Mouse (Mus musculus) monocyte, adult 59 days (primary cell): ENCODE data around the gene Clp1. TPM values are rescaled to one million over a fixed set of nuclear protein-coding genes. Genes with fewer than 3 reads are reported as not detected.

ENCODE experiments used
- total RNA-seq, 2 experiments: library from RNA; stranded (reverse); gene quantifications; one replicate each; pipeline ENCODE4 v1.2.4; 2023

Gene Clp1
- total RNA-seq: 10 to 100 TPM; 12.3 to 14.4 TPM

GRCm38 (mm10) chr2:84727172-84727858 is at the start of gene Clp1:
Gene Clp1, minus strand, starts transcription at chr2:84727350.

GRCm38 (mm10) chr2:84775241-84775640 is 48.1 kb upstream of the Clp1 start, which contains the start of gene Serping1:
Gene Serping1, minus strand, starts transcription at chr2:84775444.

GRCm38 (mm10) chr2:84743561-84743960 is 16.4 kb upstream of the Clp1 start, which contains the start of gene Gm19426:
Gene Gm19426, minus strand, starts transcription at chr2:84743655.

GRCm38 (mm10) chr2:84733579-84734300 is 6.6 kb upstream of the Clp1 start, which contains the start of gene Ypel4:
Gene Ypel4, plus strand, starts transcription at chr2:84734058.

GRCm38 (mm10) chr2:84714811-84715561 is 12.2 kb downstream of the Clp1 start, which contains the start of gene Zdhhc5:
Gene Zdhhc5, minus strand, starts transcription at chr2:84715180.

GRCm38 (mm10) chr2:84679016-84679415 is 48.1 kb downstream of the Clp1 start, which contains the start of gene Tmx2:
Gene Tmx2, minus strand, starts transcription at chr2:84679140.

GRCm38 (mm10) chr2:84677968-84678880 is 48.9 kb downstream of the Clp1 start, which contains the start of the genes Gm28635 and Med19:
Gene Gm28635, minus strand, starts transcription at chr2:84678041.
Gene Med19, plus strand, starts transcription at chr2:84678402.

Other genes starting within 250 kb of the Clp1 start
- 10 to 100 TPM; 63.0 to 73.0 TPM for gene Ctnnd1, start 76.6 kb downstream of the Clp1 start, total RNA-seq
- gene Btbd18, start 68.3 kb downstream of the Clp1 start, total RNA-seq: under 1 TPM; 0.21 TPM
- 10 to 100 TPM; 22.3 to 23.7 TPM for gene Selenoh, start 56.6 kb downstream of the Clp1 start, total RNA-seq
- not detected for gene Gm28635, start 49.3 kb downstream of the Clp1 start, total RNA-seq
- 1 to 10 TPM; 8.4 to 8.7 TPM for gene Med19, start 48.9 kb downstream of the Clp1 start, total RNA-seq
- 10 to 100 TPM; 23.2 to 24.2 TPM for gene Tmx2, start 48.2 kb downstream of the Clp1 start, total RNA-seq
- gene Zdhhc5, start 12.2 kb downstream of the Clp1 start, total RNA-seq: 10 to 100 TPM; 41.6 to 44.0 TPM
- gene Ypel4, start 6.7 kb upstream of the Clp1 start, total RNA-seq: not detected
- not detected for gene Gm19426, start 16.3 kb upstream of the Clp1 start, total RNA-seq
- 1 to 10 TPM in 1 of 2 experiments, under 1 TPM in 1; 0.39 to 2.2 TPM for gene Serping1, start 48.1 kb upstream of the Clp1 start, total RNA-seq
- gene Ube2l6, start 71.5 kb upstream of the Clp1 start, total RNA-seq: 10 to 100 TPM; 27.3 to 35.8 TPM
- not detected for gene Smtnl1, start 95.3 kb upstream of the Clp1 start, total RNA-seq
- 10 to 100 TPM in 1 of 2 experiments, 1 to 10 TPM in 1; 10.0 to 12.7 TPM for gene Timm10, start 99.6 kb upstream of the Clp1 start, total RNA-seq
- 1 to 10 TPM in 1 of 2 experiments, under 1 TPM in 1; 0.16 to 1.1 TPM for gene Slc43a1, start 111.5 kb upstream of the Clp1 start, total RNA-seq
- not detected for gene Rtn4rl2, start 159.4 kb upstream of the Clp1 start, total RNA-seq
- 1 to 10 TPM; 5.6 to 7.0 TPM for gene Slc43a3, start 209.2 kb upstream of the Clp1 start, total RNA-seq